Mouse (Mus musculus) hindbrain, postnatal 0 days (tissue): Measurements from ENCODE around the gene Brinp2. TPM values are rescaled to one million over a fixed set of nuclear protein-coding genes. Genes with fewer than 3 reads are reported as not detected.

Experiments used
- ATAC-seq: fragments of 200-750 bp; cut with Nextera tagmentation; 2 replicates; pipeline ENCODE4 v1.8.0; 2017; ENCODE audit warnings: mild to moderate bottlenecking, moderate TSS enrichment, moderate library complexity
- DNase-seq: peaks from one replicate; pipeline ENCODE4 v3.0.0-alpha.2; 2015; ENCODE audit warnings: low spot score
- H3K27ac ChIP-seq: fragments of 300-500 bp; sonication (generic); 2 replicates; pipeline ENCODE4 v1.5.1; 2014; ENCODE audit warnings: mild to moderate bottlenecking
- H3K27me3 ChIP-seq: fragments of 300-500 bp; sonication (generic); 2 replicates; pipeline ENCODE4 v1.6.1; 2014; ENCODE audit warnings: low read length, mixed read lengths; ENCODE audit not compliant: insufficient read depth
- H3K36me3 ChIP-seq: fragments of 300-500 bp; sonication (generic); 2 replicates; pipeline ENCODE4 v1.6.1; 2014; ENCODE audit warnings: low read length, mixed read lengths; ENCODE audit not compliant: insufficient read depth
- H3K4me1 ChIP-seq: fragments of 300-500 bp; sonication (generic); 2 replicates; pipeline ENCODE4 v1.6.1; 2014; ENCODE audit warnings: antibody characterized with exemption, low read length, mixed read lengths; ENCODE audit not compliant: insufficient read depth
- H3K4me2 ChIP-seq: fragments of 300-500 bp; sonication (generic); 2 replicates; pipeline ENCODE4 v1.6.1; 2014; ENCODE audit warnings: low read depth, mild to moderate bottlenecking, low read length, moderate library complexity, mixed read lengths
- H3K4me3 ChIP-seq: fragments of 300-500 bp; sonication (generic); 2 replicates; pipeline ENCODE4 v1.5.1; 2014; ENCODE audit warnings: low read length
- H3K9ac ChIP-seq: fragments of 300-500 bp; sonication (generic); replicated peaks from 2 replicates; pipeline ENCODE4 v1.6.1; 2014; ENCODE audit warnings: mild to moderate bottlenecking, low read length, moderate library complexity, mixed read lengths
- H3K9me3 ChIP-seq: fragments of 300-500 bp; sonication (generic); 2 replicates; pipeline ENCODE4 v1.6.1; 2016; ENCODE audit warnings: low read length, mixed read lengths
- CTCF ChIP-seq: IDR thresholded peaks from 2 replicates; pipeline ENCODE4 v1.5.1; 2016; ENCODE audit warnings: antibody characterized with exemption, control low read depth, low read depth
- WGBS: fragments of 180-500 bp; shearing (Covaris S2); extraction: QIAGEN DNeasy Blood & Tissue Kit; methylation state at CpG from one replicate; pipeline ENCODE4 v1.1.7; 2014; 5-methylcytosine and 5-hydroxymethylcytosine counted together
- polyA plus RNA-seq: library from polyadenylated mRNA; unstranded; fragments of >200 nt; fragmentation: Nextera tagmentation; extraction: Ambion mirVana; gene quantifications from 2 replicates; pipeline ENCODE4 v1.2.1, GENCODE M21; 2015
- total RNA-seq: library from RNA; depleted of rRNA; stranded (reverse); fragments of >200 nt; gene quantifications from 2 replicates; pipeline ENCODE4 v1.2.3, GENCODE M21; 2014; rRNA removed

Gene Brinp2
- total and polyA plus RNA-seq, 2 experiments from 2014 or later = 33.7 to 48.4 TPM

DNA sequence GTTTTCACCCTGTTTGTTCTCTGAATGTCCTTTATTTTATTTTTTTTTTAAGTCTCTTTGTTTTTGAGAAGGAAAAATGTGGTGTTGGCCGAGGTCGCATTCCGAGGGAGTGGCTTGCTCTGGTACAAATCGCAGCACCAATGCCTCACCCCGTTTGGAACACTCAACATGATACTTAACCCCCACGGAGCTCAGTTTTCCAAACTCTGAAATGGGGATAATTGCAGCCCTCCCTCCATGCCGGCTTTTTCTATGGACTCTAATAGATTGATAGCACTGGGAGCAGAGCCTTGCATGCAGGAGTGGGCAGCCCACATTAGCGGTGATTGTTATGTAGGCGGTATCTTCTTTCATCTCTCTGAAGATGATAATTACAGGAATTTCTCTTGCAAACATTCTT is 140.5 kb downstream of the Brinp2 start:
- H3K4me1 ChIP-seq = no peaks in the 10 kb centered on the region
- ATAC-seq (no peak), DNase-seq (no peak)
- no peak overlapping the region for H3K9ac ChIP-seq
- 69% methylated on average over 9 of the region's 9 CpGs for WGBS
- H3K4me3 ChIP-seq = no peak overlapping the region
- no peaks in the 10 kb centered on the region for H3K36me3 ChIP-seq
- H3K27ac ChIP-seq = no peak overlapping the region
- no peak overlapping the region for H3K4me2 ChIP-seq
- no peak for TF ChIP-seq CTCF
- H3K27me3 ChIP-seq = no peaks in the 10 kb centered on the region
- H3K9me3 ChIP-seq = no peaks in the 10 kb centered on the region

DNA sequence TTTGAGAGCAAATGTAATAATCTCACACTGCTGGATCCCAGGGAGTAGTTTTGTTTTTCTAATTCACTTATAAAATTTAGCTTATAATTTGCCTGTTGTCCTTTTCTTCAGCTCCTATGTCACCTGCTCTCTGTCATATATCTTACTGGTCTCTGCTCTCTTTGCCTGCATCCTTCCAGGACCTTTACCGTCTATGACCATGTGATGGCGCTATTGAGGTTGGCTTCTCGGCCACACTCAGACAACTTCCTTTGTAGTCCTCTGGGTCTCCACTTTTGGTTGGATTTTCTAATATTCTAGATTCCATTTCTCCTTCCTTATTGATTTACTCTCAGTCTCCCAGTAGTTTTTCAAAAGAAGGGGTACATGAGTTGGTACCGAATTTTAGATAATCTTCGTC is 141.4 kb downstream of the Brinp2 start:
- H3K4me2 ChIP-seq = no peak overlapping the region
- no peak overlapping the region for H3K27ac ChIP-seq
- H3K36me3 ChIP-seq = no peaks in the 10 kb centered on the region
- no peak overlapping the region for H3K9ac ChIP-seq
- DNase-seq = peak; percentile 49
- no peaks in the 10 kb centered on the region for H3K9me3 ChIP-seq
- no peak for ATAC-seq
- H3K4me1 ChIP-seq = no peaks in the 10 kb centered on the region
- no peaks in the 10 kb centered on the region for H3K27me3 ChIP-seq
- H3K4me3 ChIP-seq = no peak overlapping the region
- 43% methylated on average over 5 of the region's 5 CpGs for WGBS
- peak; percentile 63 for TF ChIP-seq CTCF

DNA sequence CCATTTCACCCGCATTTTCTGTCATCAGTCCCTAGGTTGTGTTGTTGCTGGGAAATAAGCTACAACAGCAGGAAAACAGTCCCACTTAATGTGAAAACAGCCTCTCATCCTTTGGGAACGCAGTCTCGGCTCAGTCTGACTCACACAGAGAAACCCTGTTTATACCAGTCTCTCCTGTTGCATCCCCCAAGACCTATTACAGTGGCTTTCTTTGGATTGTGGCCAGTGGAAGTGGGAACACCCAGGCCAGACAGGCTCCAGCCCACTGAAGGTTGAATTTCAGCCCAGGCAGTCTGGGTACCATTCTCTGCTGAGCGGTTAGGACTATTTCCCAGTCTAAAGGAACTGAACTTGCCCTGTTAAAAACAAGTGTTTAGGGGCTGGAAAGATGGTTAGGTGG is 142.4 kb downstream of the Brinp2 start:
- H3K27me3 ChIP-seq = no peaks in the 10 kb centered on the region
- TF ChIP-seq CTCF = no peak
- no peak overlapping the region for H3K4me2 ChIP-seq
- no peak overlapping the region for H3K9ac ChIP-seq
- H3K9me3 ChIP-seq = no peaks in the 10 kb centered on the region
- no peak for DNase-seq
- no peak overlapping the region for H3K27ac ChIP-seq
- ATAC-seq = no peak
- no peaks in the 10 kb centered on the region for H3K36me3 ChIP-seq
- no peak overlapping the region for H3K4me3 ChIP-seq
- H3K4me1 ChIP-seq = no peaks in the 10 kb centered on the region
- WGBS = 75% methylated on average over 4 of the region's 4 CpGs

DNA sequence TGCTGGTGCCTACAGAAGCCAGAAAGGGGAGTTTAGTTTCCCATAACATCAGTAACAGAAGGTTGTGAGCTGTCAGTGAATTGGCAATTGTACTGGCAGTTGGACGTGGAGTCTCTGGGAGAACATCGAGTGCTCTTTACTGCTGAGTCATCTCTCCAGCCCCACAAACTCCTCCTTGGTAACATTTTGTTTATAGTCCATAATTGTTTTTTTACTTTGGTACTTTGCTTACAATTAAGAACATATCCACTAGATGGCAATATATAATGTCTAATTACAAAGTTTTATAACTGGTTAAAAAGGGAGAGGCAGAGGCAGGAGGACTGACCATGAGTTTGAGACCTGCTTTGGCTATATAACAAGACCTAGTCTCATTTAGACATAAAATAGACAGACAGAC is 148.5 kb downstream of the Brinp2 start:
- Histone ChIP-seq H3K4me3 (no peak overlapping the region), H3K27ac (no peak overlapping the region), H3K4me1 (no peaks in the 10 kb centered on the region), H3K9ac (no peak overlapping the region), H3K36me3 (no peaks in the 10 kb centered on the region), H3K4me2 (no peak overlapping the region), H3K27me3 (no peaks in the 10 kb centered on the region), H3K9me3 (no peaks in the 10 kb centered on the region)
- 69% methylated on average over 2 of the region's 2 CpGs for WGBS
- DNase-seq (no peak), ATAC-seq (no peak)
- TF ChIP-seq CTCF = no peak

DNA sequence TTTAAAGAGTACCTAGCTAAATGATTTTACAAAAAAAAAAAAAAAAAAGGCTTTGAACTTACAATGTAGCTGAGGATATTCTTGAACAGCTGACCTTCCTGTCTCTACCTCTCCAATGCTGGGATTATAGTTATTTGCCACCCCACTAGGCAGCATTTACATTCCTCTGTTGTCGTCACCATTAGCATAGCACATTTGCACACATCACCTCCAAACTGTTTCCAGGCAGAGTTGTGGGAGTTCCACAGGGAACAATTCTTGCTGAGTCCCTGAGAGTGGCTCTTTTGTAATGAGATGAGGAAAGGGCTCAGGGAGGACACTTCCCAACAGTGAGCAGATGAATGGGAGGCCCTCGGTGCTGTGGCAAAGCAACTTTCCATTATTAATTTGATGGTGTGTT is 153.2 kb downstream of the Brinp2 start:
- Histone ChIP-seq H3K27me3 (no peaks in the 10 kb centered on the region), H3K27ac (no peak overlapping the region), H3K4me3 (no peak overlapping the region), H3K9me3 (no peaks in the 10 kb centered on the region), H3K36me3 (no peaks in the 10 kb centered on the region), H3K9ac (no peak overlapping the region), H3K4me1 (no peaks in the 10 kb centered on the region), H3K4me2 (no peak overlapping the region)
- 20% methylated on average over 2 of the region's 2 CpGs for WGBS
- TF ChIP-seq CTCF = no peak
- no peak for ATAC-seq
- no peak for DNase-seq

Other genes with a start within 250 kb of the Brinp2 start
- gene Astn1, start 5.9 kb upstream of the Brinp2 start, total RNA-seq = 137 and 163 TPM in 2 replicates
- gene Astn1, start 5.9 kb upstream of the Brinp2 start, polyA plus RNA-seq = 29.4 and 31.0 TPM in 2 replicates